Mouse (Mus musculus) thymus, postnatal 25 days (tissue): ENCODE data around the gene Sart3.
A peak's percentile ranks its signal among the peaks of the same experiment; 100 is the strongest.
"Not testable (repeated sequence)": the region's sequence is repeated elsewhere in the genome, so short reads cannot be mapped to it uniquely, and the experiment has no call there.

Experiments
- DNase-seq: peaks from one replicate; pipeline ENCODE4 v3.0.0; 2022

Gene Sart3

GRCm38 (mm10) chr5:113790453-113791196 is 18.3 kb upstream of the Sart3 start:
- no peak for DNase-seq

- DNase-seq: no peak
These were observed 16.9 kb upstream of the Sart3 start for GRCm38 (mm10) chr5:113789075-113789788.

- no peak for DNase-seq
These were observed 16.3 kb upstream of the Sart3 start for GRCm38 (mm10) chr5:113788645-113789044.

- DNase-seq: peak; percentile 50
These were observed 14.7 kb upstream of the Sart3 start for GRCm38 (mm10) chr5:113786985-113787384.

- DNase-seq: not testable (repeated sequence)
These were observed 11.8 kb upstream of the Sart3 start for GRCm38 (mm10) chr5:113784104-113784503.

GRCm38 (mm10) chr5:113783581-113784001 is 11.3 kb upstream of the Sart3 start:
- DNase-seq: no peak

- DNase-seq: no peak
These were observed 10.3 kb upstream of the Sart3 start for GRCm38 (mm10) chr5:113782624-113783023.

GRCm38 (mm10) chr5:113781875-113782274 is 9.6 kb upstream of the Sart3 start:
- no peak for DNase-seq

- no peak for DNase-seq
These were observed 8.9 kb upstream of the Sart3 start for GRCm38 (mm10) chr5:113781254-113781653.

- no peak for DNase-seq
These were observed 8.5 kb upstream of the Sart3 start for GRCm38 (mm10) chr5:113780763-113781162.

- DNase-seq: no peak
These were observed 7.9 kb upstream of the Sart3 start for GRCm38 (mm10) chr5:113780082-113780752.

- no peak for DNase-seq
These were observed 7.3 kb upstream of the Sart3 start for GRCm38 (mm10) chr5:113779569-113779968.

- peak; percentile 27 for DNase-seq
These were observed 5.4 kb upstream of the Sart3 start for GRCm38 (mm10) chr5:113777728-113778127.

GRCm38 (mm10) chr5:113776896-113777226 is 4.6 kb upstream of the Sart3 start:
- peak; percentile 12 for DNase-seq

- DNase-seq: no peak
These were observed 4.0 kb upstream of the Sart3 start for GRCm38 (mm10) chr5:113776128-113776895.

- DNase-seq: no peak
These were observed 3.3 kb upstream of the Sart3 start for GRCm38 (mm10) chr5:113775585-113775984.

- peak; percentile 93 for DNase-seq
These were observed 1.4 kb upstream of the Sart3 start for GRCm38 (mm10) chr5:113773664-113774063.

- DNase-seq: no peak
These were observed 702 bp upstream of the Sart3 start for GRCm38 (mm10) chr5:113772905-113773519.

- DNase-seq: peak; percentile 84
These were observed 822 bp downstream of the Sart3 start for GRCm38 (mm10) chr5:113771213-113772162.

GRCm38 (mm10) chr5:113768806-113769205 is 3.5 kb downstream of the Sart3 start:
- no peak for DNase-seq
